Mouse (Mus musculus) MEL (cell line): ENCODE data around the gene Sertm1.

Experiments
- BHLHE40 ChIP-seq: IDR thresholded peaks from 2 replicates; pipeline ENCODE4 v1.6.1; 2012; ENCODE audit warnings: low read depth, mild to moderate bottlenecking, inconsistent platforms, low read length, improper control_type of control experiment, borderline replicate concordance
- CHD1 ChIP-seq: IDR thresholded peaks from 2 replicates; pipeline ENCODE4 v1.6.1; 2012; ENCODE audit warnings: low read depth, mild to moderate bottlenecking, inconsistent platforms, low read length, improper control_type of control experiment
- CHD2 ChIP-seq: IDR thresholded peaks from 2 replicates; pipeline ENCODE4 v1.6.1; 2011; ENCODE audit warnings: low read length, improper control_type of control experiment
- EP300 ChIP-seq, 2 experiments: IDR thresholded peaks; 2 replicates each; pipeline ENCODE4 v1.6.1; 2011; ENCODE audit warnings: improper control_type of control experiment in 2 of 2, low read length in 2 of 2, low read depth in 1 of 2, mild to moderate bottlenecking in 1 of 2
- MAX ChIP-seq: IDR thresholded peaks from 2 replicates; pipeline ENCODE4 v1.6.1; 2011; ENCODE audit warnings: low read length, improper control_type of control experiment
- MXI1 ChIP-seq: IDR thresholded peaks from 2 replicates; pipeline ENCODE4 v1.6.1; 2011; ENCODE audit warnings: mild to moderate bottlenecking, low read depth, low read length, improper control_type of control experiment
- POLR2A ChIP-seq, 2 experiments: IDR thresholded peaks; 2 replicates each; pipeline ENCODE4 v1.6.1; 2011 to 2012; ENCODE audit warnings: low read length in 2 of 2, mild to moderate bottlenecking in 2 of 2, control low read depth in 1 of 2, improper control_type of control experiment in 1 of 2, low read depth in 1 of 2, moderate library complexity in 1 of 2; ENCODE audit not compliant: control insufficient read depth in 1 of 2, insufficient read depth in 1 of 2, poor library complexity in 1 of 2

DNA sequence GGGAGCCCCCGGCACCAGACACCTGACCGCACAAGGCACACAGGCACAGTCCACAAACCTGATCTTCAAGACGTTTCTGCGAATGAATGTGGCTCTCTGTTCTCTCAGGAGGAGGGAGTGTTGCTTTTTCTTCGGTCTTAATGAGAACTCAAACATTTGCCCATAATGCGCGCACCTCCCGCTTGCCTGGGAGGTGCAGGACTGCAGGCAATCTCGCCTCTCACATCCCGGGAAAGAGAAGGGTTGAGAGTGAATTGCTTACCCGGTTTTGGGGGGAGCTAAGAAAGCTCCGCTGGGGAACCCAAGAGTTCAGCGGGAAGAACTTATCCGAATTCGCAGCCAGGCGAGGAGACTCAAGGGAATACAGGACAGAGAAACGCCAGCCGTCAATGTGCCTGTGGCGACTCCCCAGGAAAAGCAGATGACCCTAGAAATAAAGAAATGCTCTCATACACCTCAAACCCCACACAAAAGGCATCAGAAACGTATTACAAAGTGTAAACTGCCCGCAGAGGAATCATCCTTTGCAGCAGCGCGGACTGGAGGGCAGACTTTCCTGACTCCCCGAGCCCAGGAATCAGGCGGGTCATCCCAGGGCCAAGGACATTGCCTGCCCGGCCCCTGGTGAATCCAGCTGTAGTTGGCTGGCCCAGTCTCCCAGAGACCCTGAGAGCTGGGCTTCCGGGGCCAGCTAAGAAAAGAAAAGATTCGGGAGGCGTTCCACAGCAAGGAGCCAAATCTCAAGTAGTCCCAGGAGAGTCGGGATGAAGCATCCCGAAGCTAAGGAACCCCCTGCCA lies 643 bp downstream of the Sertm1 start:
- no peak for TF ChIP-seq MAX
- no peak for TF ChIP-seq CHD1
- TF ChIP-seq CHD2, result no peak
- TF ChIP-seq MXI1, result no peak
- no peak for TF ChIP-seq BHLHE40
- no peak for TF ChIP-seq EP300 (IDR thresholded peaks at IDR 0.05; ENCODE audit: low read depth in 1 of 2, low read length in 2 of 2)
- no peak for TF ChIP-seq POLR2A (IDR thresholded peaks at IDR 0.05; ENCODE audit: control insufficient read depth in 1 of 2, insufficient read depth in 1 of 2, low read depth in 1 of 2, low read length in 2 of 2, poor library complexity in 1 of 2)
